Mouse (Mus musculus): ENCODE measurements at regions not wholly inside any gene's neighbourhood (a gene's known extent, or its start where the extent isn't known, plus 50 kb on each side); places are given as distances from the start of the nearest gene placed in this dataset.
A peak's percentile ranks its signal among the peaks of the same experiment; 100 is the strongest.

DNA sequence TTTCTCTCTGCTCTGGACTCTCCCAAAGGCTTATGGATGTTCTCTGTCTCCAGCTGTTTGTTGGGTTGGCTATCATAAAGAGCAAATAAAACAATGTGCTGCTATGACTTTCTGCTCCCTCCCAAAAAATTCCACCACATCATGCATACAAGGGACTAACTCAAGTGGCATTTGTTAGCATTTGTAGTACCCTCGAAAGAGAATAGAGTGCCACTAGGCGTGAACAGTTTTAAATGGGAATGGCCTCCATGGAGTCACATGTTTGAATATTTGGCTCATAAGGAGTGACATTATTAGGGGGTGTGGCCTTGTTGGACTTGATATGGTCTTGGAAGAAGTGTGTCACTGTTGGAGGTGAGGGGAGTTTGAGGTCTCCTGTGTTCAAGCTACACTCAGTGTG is 86.5 kb upstream of the Serbp1 start:
- DNase-seq (ENCODE audit: low read depth): no peak

DNA sequence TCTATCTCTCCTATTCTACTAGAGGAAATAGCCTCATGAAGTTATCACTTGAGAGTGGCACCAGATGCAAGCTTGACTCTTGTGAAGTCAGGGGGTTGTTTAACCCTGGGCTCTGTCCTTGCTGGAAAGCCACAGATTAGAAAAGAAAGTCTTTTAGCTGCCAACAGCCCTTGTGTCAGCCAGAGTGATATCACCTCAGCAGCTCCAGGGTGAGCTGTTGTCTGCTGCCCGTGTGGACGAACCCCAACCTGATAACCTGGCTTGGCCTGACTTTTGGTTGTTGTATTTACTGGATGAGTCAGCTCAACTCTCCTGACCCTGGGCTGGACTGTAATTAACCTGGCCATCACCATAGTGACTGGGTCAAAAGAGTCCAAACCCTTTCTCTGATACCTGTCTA is 88.6 kb upstream of the Serbp1 start:
- no peak for DNase-seq (ENCODE audit: low read depth)

DNA sequence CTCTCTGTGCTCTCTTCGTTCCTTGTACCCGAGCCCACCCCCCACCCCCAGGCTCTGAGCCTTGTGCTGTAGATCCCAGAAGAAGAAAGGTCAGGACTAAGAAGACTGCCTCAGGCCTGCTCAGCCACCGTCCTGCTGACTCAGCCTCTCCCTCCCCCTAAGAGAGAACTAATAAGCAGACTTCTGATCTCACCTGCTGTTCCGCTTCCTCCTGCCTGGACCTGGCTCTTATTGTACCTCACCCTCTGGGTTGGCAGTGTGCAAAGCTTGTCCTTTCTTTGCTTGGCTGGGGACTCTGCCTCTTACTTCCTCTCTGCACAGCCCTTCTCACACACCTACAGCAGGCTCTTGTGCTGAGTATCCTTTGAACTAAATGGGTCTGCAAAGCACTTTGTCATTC is 91.3 kb upstream of the Serbp1 start:
- no peak for DNase-seq (ENCODE audit: low read depth)

DNA sequence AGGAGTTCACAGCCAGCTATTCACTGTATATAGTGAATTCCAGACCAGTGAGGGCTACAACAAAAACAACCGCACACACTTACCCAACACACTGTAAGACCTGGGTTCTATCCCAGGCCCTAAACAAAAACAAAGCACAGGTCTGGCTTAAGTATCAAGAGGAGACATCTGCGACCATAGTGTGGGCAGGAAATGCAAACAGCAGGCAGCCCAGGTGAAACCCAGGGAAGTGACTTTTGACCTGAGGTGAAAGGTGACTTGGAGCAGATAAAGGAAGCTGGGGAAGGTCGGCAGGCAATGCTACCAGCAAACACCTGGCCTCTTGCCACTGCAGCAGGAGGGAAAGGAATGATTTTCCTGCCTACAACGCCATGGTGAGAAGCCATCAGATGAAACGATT is 92.0 kb upstream of the Serbp1 start:
- DNase-seq (ENCODE audit: low read depth): no peak

DNA sequence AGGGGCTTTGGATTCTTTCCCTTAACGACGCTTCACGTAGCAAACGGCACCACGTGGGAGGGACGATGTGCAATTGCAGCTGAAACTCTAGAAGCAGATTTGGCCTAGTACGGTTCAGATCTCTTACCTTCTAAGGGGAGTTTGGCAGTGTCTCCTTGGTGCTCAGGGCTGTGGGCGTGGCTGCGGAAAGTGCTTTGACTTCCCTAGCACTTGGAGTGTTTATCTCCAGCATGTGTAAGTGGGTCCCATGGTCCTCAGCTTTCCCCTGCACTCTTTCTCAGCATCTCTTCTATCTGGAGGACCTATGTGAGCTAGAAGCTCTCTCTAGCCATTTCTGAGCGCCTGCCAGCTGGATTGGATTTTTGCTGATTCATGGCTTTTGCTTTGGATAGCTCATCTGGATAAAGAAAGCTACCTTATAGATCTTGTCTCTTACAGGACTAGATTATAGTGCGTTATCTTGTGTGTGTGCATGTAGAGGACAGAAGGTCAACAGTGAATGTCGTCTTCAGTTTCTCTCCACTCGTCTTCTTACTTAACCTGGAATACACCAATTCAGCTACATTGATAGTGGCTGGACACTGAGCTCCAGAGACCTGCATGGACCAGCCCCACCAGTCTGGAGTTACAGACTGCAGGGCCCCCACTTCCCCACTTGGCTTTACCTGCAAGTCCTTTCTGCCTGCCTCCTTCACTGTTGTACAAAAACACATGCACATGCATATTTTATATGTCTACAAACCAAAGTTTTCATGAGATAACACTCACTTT is 92.8 kb upstream of the Serbp1 start:
- DNase-seq (ENCODE audit: low read depth): no peak

DNA sequence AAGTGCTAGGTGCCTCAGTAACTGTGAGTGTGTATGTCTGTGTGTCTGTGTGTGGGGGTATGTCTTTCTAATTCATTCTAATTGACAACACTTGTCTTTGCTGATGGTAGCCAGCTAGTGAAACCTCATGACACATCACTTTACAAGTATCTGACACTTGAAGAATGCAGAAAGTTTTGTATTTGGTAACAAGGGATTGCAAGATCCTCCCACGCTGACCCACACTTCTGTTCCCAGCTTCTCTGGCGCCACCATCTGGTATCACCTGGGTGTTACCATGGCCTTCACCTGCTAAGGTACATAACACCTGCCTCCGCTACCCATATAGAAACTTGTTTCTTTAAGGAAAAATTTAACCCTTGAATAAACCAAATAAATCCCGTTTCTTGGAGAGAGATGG is 95.8 kb upstream of the Serbp1 start:
- no peak for DNase-seq (ENCODE audit: low read depth)

DNA sequence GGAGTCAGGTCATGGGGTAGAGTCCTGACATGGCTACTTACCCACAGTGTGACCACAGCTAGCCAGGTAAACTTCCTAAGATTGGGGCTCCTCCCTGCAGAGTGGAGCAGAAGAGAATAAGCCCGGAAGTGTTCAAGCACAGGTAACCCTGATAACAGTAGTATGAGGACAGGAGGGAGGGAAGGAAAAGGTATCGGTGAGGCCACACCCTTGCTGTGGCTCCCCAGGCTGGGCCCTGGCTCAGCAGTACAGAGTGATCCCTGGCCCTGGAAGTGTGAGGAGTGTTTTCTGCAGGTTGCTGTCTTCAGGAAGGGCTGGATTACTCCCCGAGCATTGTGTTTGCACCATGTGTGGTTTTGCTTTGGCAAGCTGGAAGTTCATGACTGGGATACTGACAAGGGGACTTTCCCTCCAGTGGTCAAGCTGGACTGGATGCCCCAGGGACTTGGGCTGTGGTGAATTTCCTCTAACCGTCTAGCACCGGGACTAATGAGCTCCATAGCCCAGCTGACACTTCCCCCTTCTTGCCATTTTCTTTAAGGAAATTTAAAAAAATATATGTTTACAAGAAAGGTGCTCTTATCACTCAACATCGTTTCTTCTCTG is 97.2 kb upstream of the Serbp1 start:
- DNase-seq (ENCODE audit: low read depth): no peak

DNA sequence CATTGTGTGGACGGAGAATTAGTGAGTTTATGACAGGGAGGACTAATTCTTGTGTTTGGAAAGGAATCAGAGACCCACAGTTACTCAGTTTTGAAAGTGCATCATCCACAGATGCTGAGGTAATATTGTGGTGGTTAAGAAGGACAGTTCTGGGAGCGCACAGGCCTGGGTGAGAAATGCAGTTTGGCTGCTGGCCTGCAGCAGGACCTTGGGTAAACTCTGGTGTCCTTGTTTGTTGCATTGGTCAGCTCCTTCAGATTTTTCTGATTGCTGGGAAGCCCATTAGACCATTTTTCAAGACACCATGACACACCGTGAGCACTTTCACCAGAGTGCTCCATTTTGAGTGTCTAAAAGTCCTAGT is 99.0 kb upstream of the Serbp1 start:
- no peak for DNase-seq (ENCODE audit: low read depth)

DNA sequence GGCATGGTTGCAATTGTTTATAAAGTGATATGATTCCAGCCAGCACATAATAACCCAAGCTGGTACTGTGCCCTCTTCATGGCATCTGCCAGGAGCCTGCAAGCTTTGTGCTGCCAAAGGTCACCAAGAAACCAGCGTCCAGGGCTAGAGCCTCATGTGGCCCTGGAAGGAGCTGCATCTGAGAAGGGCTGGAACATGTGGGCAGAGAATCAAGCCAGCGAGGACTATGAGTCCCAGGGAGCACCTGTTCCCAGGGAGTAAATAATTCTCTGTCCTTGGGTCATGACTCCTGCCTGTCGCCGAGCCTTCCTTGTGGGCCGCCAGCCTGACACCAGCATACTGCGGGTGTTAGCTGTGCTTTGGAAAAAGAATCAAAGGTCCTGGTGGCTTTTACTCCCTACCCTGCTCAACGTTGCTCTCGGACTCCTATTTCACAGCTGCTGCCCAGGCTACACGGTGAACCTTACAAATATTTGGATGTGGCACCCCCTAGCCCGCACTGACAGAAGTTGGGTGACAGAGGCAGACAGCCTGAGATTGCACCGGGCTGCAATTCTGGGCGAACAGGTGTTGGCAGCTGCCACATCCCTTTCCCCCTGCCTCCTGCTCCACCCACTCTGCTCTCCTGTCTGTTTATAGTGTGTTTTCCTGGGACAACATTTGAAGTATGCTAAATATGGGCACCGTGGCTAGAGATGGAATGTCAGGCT is 99.5 kb upstream of the Serbp1 start:
- no peak for DNase-seq (ENCODE audit: low read depth)

DNA sequence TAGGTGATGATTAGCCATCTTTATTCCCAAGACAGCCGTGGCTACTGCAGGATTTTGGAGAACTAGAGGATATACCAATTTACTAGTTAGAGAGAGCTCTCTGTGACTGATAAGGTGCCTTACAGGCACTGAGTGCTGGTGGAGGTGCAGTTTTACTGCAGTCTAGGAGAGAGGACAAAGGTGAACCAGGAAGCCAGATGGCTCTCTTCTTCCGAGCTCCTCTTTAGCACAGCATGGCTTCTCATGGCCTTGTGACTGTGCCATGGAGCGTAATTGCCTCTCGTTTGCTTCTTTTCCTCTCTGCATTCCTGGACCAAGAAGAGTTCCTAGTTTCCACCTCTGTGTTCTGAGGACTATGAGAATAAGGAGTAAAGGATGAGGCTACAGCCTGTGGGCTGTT is 100.2 kb upstream of the Gadd45a start:
- no peak for DNase-seq (ENCODE audit: low read depth)

DNA sequence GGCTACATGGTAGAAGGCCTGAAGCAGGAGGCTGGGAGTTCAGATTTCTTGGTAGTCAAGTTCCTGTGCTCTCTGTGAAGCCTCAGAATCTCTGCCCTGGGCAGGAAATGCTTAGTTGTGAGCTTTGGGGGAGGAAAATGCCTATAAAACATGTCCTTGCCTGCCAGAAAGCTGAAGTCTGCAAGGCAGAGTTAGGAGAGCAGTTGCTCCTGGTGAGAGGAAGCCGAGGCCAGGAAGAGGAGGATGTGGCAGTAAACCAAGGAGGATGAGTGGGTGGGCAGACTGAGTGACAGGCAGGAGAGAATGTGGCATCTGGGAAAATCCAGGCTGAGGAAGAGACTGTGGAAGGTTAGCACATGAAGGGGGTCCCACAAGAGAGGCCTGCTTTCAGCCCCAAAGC is 97.7 kb upstream of the Gadd45a start:
- no peak for DNase-seq (ENCODE audit: low read depth)

DNA sequence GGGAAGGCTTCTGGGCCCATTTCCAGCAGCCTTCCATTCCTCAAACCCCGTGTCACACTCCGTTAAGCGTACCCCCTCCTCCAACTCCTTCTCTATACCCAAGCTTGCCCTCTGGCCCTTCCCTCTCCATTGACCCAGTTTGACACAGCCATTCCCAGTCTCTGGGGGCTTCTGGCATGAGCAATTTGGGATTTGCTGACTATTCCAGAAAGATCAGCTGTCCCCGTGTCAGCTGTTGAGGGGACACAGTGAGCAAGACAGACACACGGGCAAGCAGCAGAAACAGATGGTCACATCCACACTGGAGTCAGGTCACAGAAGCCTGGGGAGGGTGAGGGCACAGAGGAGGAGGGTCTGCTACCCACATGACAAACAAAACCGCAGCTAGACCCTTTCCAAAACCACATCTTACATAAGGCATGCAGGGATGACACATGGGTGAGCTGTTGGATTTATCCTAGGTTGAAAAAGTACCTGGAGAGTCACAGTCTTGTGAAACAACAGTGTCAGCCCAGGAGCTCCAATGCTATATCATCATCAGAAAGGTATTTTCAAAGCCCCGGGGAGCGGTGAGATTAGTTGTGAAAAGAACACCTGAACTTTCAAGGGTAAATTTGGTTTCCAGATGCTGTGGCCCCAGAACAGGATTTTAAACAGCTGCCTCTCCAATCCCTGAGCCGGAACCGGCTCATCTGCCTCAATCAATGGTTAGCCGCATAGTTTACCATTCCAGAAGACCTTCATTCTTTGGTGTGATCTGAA is 93.5 kb upstream of the Gadd45a start:
- DNase-seq (ENCODE audit: low read depth): no peak

DNA sequence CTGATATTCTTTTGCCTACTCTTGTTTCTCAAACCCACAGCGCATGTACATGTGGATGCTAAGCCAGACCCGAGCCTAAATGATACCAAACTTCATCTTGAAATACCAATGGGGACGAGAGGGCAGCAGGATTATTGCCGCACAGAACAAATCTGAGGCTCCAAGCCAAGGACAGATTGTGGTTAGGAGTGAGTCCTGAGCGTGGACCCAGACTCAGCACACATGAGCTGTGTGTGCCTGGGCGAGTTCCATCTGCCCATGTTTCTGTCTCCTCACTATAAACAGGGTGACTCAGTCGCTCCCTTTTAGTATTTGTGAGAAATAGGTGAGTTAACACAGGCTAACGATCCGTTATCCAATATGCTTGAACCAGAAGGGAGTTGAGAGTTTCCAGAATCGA is 92.4 kb upstream of the Gadd45a start:
- no peak for DNase-seq (ENCODE audit: low read depth)

DNA sequence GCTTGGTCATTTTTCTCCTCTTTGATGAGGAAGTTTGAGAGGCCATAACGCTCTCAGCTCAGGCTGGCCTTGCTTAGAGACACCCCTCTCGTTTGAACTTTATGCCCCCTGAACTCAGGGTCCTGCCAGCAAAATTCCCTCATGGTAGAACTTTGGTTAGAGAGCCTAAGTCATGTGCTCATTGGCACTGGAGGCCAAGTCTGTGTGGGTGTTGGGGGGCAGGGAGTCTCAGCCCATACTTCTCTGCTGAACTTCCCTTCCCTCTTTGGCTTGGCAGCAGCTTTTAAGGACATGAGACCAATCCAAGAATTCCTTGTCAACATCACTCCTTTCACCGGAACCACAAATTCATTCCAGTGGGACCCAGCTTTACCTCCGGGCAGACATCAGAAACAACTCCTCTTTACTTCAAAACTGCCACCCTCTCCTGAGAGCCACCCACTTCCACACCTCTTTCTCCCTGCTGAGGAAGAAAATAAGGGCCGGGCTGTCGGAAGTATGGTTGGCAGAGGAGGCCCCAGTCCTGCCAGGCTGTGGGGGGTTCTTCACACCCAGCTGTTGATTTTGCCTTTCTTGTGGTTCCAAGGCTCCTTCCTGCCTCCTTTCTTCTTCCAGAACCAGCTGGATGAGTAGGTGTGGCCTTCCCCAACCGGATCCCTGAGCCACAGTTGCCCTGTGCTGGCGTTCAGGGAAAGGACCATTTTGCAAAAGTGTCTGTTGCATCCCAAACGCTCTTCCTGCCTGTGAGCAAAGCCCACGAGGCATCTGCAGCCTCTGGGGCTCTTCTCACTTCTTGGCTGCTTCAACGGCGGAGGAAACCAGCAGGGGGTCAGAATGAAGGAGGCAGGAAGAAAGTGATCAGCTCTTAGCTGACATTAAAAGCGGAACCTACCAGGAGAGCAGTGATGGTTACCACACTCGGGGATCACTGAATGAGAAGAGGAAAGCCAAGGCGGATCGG is 91.5 kb upstream of the Gadd45a start:
- peak; percentile 48 for DNase-seq (ENCODE audit: low read depth)

DNA sequence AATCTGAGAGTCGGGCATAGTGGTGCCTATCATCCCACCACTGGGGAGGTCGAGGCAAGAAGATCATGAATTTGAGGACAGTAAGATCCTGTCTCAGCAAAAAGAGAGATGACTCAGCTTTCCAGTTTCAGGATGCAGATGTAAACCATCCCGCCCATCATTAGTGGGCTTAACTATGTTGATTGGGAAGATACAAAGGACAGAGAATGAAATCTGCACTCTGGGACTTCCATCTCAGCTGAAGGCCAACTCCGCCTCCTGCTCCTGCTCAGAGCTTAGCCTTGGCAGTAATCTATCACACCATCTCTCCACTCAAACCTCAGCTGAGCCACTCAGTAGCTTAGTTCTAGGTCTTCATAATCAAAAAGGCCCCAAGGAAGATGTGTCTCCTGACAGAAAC is 90.5 kb upstream of the Gadd45a start:
- DNase-seq (ENCODE audit: low read depth): no peak

DNA sequence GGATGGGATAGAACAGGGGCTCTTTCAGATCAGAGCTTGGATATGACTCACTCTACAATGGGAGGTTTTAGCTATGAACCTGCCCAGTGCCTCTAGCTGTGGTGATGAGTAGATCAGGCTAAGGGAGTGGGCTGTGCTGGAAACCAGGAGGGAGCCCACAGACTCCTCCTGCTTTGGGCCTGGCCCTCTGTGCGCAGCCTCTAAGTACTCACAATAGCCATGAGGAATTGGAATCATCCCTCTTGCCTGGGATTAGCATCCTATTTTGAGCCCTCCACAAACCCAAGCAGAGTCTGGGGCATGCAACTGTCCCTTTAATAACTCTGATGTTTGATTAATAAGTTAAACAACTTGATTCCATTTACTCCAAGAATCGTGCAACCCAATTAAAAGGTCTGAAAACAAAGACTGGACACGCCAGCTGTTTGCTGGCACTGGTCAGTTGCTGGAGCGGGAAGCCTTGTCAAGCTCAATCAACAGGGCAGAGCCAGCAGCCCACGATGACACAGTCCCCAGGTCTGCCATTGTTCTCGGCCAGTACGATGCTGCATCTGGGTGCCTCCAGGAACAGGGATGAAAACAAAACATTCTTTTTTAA is 88.6 kb upstream of the Gadd45a start:
- no peak for DNase-seq (ENCODE audit: low read depth)

DNA sequence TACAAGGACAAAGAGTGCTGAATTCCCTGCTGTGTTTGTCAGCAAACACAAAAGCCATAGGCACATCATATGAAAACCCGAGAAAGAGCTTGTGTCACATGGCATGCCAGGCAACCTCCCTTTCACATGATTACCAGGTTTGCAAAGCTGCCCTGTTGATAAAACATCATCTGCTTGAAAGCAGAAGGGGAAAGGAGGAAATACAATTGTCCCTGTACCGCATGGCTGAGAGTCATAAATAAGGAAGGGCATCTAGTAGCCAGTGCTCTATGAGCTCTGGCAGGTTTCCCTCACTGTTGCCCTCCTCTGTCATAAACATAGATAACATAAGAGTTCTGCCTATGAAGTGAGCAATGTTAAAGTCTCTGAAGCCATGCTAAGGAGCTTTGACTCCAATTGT is 86.8 kb upstream of the Gadd45a start:
- no peak for DNase-seq (ENCODE audit: low read depth)

DNA sequence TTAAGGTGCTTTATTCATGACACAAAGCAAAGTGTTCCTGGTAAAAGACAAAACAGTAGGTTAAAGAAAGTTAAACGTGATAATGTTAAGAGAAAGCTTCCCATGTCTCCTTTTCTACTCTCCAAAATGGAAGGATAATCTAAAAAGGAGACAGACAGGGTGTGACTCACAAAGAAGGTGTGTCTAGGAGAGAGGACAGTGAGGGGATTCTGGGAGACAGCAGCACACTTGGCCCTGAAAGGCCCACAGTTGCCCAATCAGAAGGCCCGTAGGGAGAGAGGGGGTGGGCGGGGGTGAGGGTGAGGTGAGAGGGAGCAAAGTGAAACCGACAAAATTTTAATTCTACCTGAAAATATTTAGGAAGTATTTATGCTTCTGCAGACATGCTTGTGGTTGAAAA is 85.8 kb upstream of the Gadd45a start:
- no peak for DNase-seq (ENCODE audit: low read depth)

DNA sequence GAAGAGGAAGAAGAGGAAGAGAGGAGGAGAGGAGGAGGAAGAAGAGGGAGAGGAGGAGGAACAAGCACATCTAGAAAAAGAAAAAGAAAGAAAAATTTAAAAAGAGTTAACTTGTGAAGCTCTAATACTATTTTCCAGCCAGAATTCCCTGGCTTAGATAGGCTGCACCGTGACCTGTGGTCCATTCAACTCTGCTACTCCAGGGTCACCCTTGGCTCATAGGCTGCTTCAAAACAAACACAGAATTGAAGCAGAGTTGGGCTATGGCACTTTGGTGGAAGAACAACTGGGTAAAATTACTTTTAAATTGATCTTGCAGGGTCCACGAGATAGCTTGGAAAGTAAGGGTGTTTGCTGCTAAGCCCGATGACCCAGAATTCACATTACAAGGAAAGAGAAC is 79.0 kb upstream of the Gadd45a start:
- DNase-seq (ENCODE audit: low read depth): no peak

DNA sequence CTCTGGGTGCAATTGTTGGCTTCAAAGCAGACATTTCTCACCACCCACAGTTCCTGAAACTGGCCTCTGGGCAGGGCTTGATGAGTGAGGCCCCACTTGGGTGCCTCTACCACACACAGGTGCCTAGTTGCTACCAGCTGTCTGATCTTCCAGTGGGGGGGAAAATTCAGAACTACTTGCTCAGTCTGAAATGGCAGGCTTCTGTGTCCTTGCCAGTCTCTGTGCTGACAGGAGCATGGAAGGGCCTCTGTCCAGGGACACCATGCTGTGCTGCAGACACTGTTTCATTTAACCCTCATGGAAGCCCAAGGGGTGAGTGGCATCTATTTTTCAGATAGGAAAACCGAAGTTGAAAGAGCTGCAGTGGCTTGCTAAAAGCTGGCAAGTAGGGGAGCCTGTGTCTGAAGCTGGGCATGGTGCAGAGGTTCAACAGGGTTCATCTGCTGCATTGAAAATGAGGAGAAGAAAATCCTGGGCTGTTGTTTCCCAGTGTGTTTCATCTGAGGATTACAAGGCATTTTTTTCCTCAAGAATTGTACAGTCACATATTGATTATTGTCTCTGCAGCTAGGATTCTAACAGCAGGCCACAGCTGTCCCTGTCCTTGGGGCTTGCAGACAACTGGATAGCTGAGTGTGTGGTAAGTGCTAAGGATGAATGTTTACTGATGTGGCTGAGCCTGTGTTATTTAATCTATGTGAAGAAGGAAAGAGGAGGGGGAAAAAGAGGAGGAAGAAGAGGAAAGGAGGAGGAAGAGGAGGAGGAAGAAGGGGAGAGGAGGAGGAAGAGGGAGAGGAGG is 78.4 kb upstream of the Gadd45a start:
- DNase-seq (ENCODE audit: low read depth): no peak

Data from c-Kit-positive CD71-negative TER-119-negative erythroid progenitor cells, embryonic 14.5 days (primary cell).